Mouse (Mus musculus) bone marrow macrophage, adult 2 months (primary cell): ENCODE measurements around the gene Iqsec1.

Experiments
- CTCF ChIP-seq: IDR thresholded peaks from 2 replicates; pipeline ENCODE4 v1.5.1; 2012; ENCODE audit warnings: low read depth, mild to moderate bottlenecking, low read length, moderate library complexity
- POLR2A ChIP-seq: IDR thresholded peaks from 2 replicates; pipeline ENCODE4 v1.6.1; 2012; ENCODE audit warnings: mild to moderate bottlenecking, low read depth, low read length, borderline replicate concordance

- TF ChIP-seq CTCF, result no peak
- no peak for TF ChIP-seq POLR2A
Observed at GRCm38 (mm10) chr6:90661029-90661399, 327.5 kb downstream of the Iqsec1 start.
